Mouse (Mus musculus) testis, adult 2 months (tissue): ENCODE data around the gene Gabrp. TPM values are rescaled to one million over a fixed set of nuclear protein-coding genes. Genes with fewer than 3 reads are reported as not detected.

Source experiments
- H3K27ac ChIP-seq: fragments of 200-500 bp; 2 replicates; pipeline ENCODE4 v1.5.1; 2012; ENCODE audit warnings: low read depth, low read length; ENCODE audit not compliant: control insufficient read depth, insufficient read depth
- H3K27me3 ChIP-seq: fragments of 200-500 bp; 2 replicates; pipeline ENCODE4 v1.6.1; 2012; ENCODE audit warnings: mild to moderate bottlenecking, low read length, moderate library complexity; ENCODE audit not compliant: control insufficient read depth, insufficient read depth
- H3K36me3 ChIP-seq: fragments of 200-500 bp; 2 replicates; pipeline ENCODE4 v1.6.1; 2012; ENCODE audit warnings: mild to moderate bottlenecking, low read length; ENCODE audit not compliant: control insufficient read depth, insufficient read depth
- H3K4me1 ChIP-seq: fragments of 200-500 bp; 2 replicates; pipeline ENCODE4 v1.6.1; 2012; ENCODE audit warnings: low read length; ENCODE audit not compliant: control insufficient read depth, insufficient read depth
- H3K4me3 ChIP-seq: fragments of 200-500 bp; 2 replicates; pipeline ENCODE4 v1.5.1; 2012; ENCODE audit warnings: low read depth, mild to moderate bottlenecking, low read length, moderate library complexity, mixed read lengths; ENCODE audit not compliant: control insufficient read depth
- CTCF ChIP-seq: fragments of 200-500 bp; IDR thresholded peaks from 2 replicates; pipeline ENCODE4 v1.5.1; 2012; ENCODE audit warnings: low read depth, mild to moderate bottlenecking, inconsistent platforms, low read length, moderate library complexity; ENCODE audit not compliant: control insufficient read depth, insufficient read depth, insufficient replicate concordance
- POLR2A ChIP-seq: fragments of 200-500 bp; IDR thresholded peaks from 2 replicates; pipeline ENCODE4 v1.6.1; 2012; ENCODE audit warnings: low read depth, mild to moderate bottlenecking, inconsistent platforms, low read length, moderate library complexity; ENCODE audit not compliant: control insufficient read depth
- polyA plus RNA-seq: library from polyadenylated mRNA; depleted of rRNA; stranded (reverse); fragments of >200 nt; gene quantifications from 2 replicates; pipeline ENCODE4 v1.2.3, GENCODE M21; 2012

The Gabrp gene
- polyA plus RNA-seq, 1 experiment = 0.07 TPM

DNA sequence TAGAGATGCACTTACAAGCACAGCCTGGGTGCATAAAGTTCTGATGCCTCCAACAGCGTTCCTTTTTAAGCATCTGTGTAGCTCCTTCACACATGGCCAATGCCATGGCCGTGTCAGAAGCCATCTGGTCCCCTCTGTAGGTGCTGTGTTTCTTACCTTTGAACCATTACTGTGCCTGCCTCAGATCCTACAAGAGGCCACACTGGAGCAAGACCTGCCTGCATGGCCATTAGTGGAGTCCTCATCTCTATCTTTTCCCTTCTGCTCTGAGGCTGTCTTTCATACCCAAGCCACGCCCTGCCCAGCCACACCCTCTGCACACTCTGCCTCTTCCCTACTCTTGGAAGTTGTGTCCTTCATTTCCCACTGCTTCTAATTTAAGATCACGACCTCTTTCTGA, 14.1 kb upstream of the Gabrp start:
- Histone ChIP-seq H3K27me3 (no peaks in the 10 kb centered on the region), H3K36me3 (no peaks in the 10 kb centered on the region), H3K4me1 (no peaks in the 10 kb centered on the region; the same call in 1 of the 2 replicates), H3K4me3 (no peak overlapping the region), H3K27ac (no peak overlapping the region)
- no peak for TF ChIP-seq POLR2A
- no peak for TF ChIP-seq CTCF

DNA sequence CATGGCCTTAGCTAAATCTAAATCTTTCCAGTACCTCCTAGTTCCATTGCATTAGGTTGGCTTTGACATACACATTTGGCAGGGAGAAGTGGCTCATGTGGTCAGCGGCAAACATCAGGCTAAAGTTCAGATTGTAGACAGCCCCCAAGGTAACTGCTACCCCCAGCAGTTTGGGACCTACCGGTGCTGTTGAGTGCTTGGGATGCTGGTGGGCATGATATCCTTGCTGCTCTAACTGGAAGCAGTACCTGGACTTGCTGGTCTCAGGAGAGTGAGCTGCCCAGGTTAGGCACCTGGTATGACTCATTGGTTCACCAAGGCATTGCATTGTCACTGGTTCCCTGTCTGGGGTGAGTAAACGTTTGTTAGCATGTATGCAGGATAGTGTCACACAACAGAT, 12.0 kb upstream of the Gabrp start:
- Histone ChIP-seq H3K4me1 (no peaks in the 10 kb centered on the region; the same call in 1 of the 2 replicates), H3K36me3 (no peaks in the 10 kb centered on the region), H3K27me3 (no peaks in the 10 kb centered on the region), H3K4me3 (no peak overlapping the region), H3K27ac (no peak overlapping the region)
- TF ChIP-seq CTCF = no peak
- no peak for TF ChIP-seq POLR2A

DNA sequence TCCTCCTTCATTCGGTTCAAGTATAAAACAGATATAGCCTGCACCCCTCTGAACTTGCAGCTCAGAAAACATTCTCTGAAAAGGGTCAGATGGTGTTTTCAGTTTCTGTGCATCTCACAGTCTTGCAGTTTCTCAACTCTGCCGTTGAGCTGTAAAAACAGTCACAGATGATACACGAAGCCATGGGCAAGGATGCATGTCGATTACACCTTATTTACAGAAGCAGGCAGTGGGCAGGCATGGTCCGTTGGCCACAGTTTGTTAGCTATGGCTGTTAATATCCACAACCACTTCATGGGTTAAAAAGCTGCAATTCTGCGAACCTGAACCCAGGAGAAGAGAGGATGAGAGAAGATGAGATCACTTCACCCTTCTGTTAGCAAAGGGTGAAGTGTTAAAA, 7.9 kb upstream of the Gabrp start:
- Histone ChIP-seq H3K4me1 (no peaks in the 10 kb centered on the region), H3K27me3 (no peaks in the 10 kb centered on the region), H3K36me3 (no peaks in the 10 kb centered on the region), H3K27ac (no peak overlapping the region), H3K4me3 (no peak overlapping the region)
- TF ChIP-seq POLR2A (no peak), CTCF (no peak)

DNA sequence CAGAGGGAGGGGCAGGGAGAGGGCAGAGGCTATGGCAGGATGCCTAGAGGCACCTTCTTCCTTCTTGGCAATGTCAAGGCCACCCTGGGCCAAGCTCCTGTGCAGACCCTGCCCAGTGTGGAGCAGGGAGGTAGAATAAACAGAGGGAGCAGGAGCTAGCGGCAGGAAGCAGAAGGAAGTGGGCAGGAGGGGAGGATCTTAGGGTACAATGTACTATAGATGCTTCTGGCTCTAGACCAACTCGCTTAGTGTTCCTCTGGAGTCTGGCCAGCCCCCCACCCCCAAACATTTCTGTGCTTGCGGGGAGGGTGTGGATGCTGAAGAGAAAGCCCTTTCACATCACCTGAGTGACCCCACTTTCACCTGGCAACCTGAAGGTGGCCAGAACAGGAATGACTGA, 862 bp upstream of the Gabrp start:
- no peaks in the 10 kb centered on the region for H3K36me3 ChIP-seq
- TF ChIP-seq POLR2A (no peak), CTCF (no peak)
- H3K27ac ChIP-seq = no peak overlapping the region
- no peaks in the 10 kb centered on the region for H3K4me1 ChIP-seq
- H3K27me3 ChIP-seq = no peaks in the 10 kb centered on the region
- no peak overlapping the region for H3K4me3 ChIP-seq

DNA sequence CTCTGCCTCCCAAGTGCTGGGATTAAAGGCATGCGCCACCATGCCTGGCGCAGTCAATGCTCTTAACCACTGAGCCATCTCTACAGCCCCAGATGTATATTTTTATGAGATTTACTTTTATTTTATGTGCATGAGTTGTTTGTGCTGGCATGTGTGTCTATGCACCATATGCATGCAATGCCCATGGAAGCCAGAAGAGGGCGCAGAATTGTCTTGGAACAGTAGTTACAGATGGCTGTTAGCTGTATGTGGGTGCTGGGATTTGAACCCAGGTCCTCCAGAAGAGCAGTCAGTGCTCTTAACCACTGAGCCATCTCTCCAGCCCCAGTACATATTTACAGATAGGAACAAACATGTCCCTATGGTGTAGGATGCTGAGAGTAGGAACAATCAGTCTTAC, 3.8 kb downstream of the Gabrp start:
- no peak overlapping the region for H3K4me3 ChIP-seq
- H3K27me3 ChIP-seq = no peaks in the 10 kb centered on the region
- H3K4me1 ChIP-seq = no peaks in the 10 kb centered on the region
- no peak for TF ChIP-seq POLR2A
- TF ChIP-seq CTCF = no peak
- H3K27ac ChIP-seq = no peak overlapping the region
- no peaks in the 10 kb centered on the region for H3K36me3 ChIP-seq

DNA sequence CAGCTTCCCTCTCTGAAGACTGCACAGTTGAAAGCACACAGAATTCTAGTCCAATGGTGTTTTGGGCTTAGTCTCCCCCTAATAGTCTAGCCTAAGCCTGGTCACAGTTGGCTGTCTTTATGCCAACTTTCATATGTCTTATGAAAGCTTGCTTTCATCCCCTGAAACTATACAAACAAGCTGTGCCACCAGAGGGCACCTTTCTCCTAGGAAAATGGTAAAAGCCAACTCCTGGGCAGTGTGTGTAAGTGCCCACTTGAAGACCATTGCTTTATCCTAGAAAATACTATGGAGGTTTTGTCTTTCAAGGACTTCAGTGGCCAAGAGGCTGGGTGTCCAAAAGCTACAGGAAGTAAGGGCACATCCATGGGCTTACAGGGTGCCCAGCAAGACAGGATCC, 8.3 kb downstream of the Gabrp start:
- Histone ChIP-seq H3K4me1 (no peaks in the 10 kb centered on the region), H3K4me3 (no peak overlapping the region), H3K36me3 (no peaks in the 10 kb centered on the region), H3K27ac (no peak overlapping the region), H3K27me3 (no peaks in the 10 kb centered on the region)
- no peak for TF ChIP-seq CTCF
- TF ChIP-seq POLR2A = no peak

DNA sequence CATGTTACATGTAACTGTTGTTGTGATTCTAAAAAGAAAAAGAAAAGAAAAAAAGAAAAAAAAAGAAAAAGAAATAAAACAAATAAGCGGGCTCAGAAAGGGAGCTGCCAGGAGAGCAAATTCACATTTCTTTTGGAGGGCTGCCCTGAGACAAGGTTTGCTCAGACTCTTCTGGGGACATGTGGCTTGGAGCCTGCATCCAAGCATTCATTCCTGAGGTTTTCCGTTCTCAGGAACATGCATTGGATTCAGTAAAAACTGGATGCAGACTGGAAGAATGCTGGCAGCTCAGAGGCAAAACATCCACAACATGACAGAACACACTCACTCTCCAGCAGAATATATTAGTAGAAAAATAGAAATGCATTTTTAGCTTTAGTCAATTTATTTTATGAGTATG, 14.8 kb downstream of the Gabrp start:
- Histone ChIP-seq H3K4me1 (no peaks in the 10 kb centered on the region), H3K36me3 (no peaks in the 10 kb centered on the region), H3K27me3 (no peaks in the 10 kb centered on the region), H3K27ac (no peak overlapping the region), H3K4me3 (no peak overlapping the region)
- TF ChIP-seq CTCF (no peak), POLR2A (no peak)

DNA sequence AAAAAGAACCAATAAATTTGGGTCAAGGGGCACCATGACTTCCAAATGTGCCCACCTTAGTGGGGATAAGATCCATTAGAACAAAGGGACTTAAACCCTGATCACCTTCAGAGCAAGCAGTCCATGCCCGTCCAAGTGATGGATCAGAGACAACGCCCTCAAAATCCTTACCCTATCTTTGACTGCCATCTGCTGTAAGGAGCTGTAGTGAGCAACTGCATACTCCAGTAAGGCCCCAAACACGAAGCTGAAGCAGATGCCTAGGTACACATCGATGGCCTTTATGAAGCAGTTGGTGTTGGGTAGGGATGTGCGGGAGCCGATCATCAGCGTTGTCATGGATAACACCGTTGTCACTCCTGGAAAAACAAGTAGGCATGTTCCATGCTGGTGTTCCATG, 24.6 kb downstream of the Gabrp start:
- TF ChIP-seq CTCF (no peak), POLR2A (no peak)
- Histone ChIP-seq H3K27me3 (no peaks in the 10 kb centered on the region), H3K36me3 (no peaks in the 10 kb centered on the region), H3K4me1 (no peaks in the 10 kb centered on the region), H3K27ac (no peak overlapping the region), H3K4me3 (no peak overlapping the region)

DNA sequence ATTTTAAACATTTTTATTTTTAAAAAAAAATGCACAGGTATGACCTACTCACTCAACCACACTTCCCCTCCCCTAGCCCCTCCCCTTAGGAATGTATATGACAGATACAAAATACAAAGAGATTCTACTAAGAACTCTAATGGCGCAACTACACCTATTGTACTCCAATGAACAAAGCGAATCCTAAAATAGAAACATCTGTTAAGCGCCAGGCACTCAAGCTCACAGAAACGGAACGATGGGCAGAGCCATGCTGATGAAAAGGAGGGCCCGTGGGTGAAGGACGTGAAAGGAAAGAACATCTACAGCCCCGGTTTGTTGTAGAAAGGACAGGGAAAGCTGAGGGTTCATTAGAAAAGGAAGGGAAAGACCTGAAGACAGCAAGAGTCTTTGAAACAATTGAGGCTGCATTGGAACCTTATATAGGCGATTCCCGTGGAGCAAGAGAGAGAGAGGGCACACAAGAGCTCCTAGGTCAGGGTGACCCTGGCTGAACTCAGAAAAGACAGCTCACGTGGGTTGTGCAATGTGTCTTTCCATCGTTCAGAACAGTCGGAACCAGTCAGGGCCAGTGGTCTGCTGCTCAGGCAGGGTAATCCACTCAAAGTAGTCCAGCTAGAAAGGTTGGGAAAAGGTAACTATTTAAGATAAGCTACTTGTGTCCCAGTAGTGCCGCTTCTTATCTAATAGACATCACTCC, 27.7 kb downstream of the Gabrp start:
- no peak overlapping the region for H3K4me3 ChIP-seq
- no peaks in the 10 kb centered on the region for H3K27me3 ChIP-seq
- no peak for TF ChIP-seq CTCF
- no peak for TF ChIP-seq POLR2A
- H3K4me1 ChIP-seq = no peaks in the 10 kb centered on the region
- H3K27ac ChIP-seq = no peak overlapping the region
- no peaks in the 10 kb centered on the region for H3K36me3 ChIP-seq
